Mouse (Mus musculus) monocyte, adult 59 days (primary cell): ENCODE results near the gene Ipo13. TPM values are rescaled to one million over a fixed set of nuclear protein-coding genes. Genes with fewer than 3 reads are reported as not detected.

ENCODE experiments used
- total RNA-seq, 2 experiments: library from RNA; stranded (reverse); gene quantifications; one replicate each; pipeline ENCODE4 v1.2.4; 2023

Ipo13 gene
- total RNA-seq, result 10 to 100 TPM; 30.8 to 34.0 TPM

GRCm38 (mm10) chr4:117914591-117915442, at the start of gene Ipo13:
TSS of gene Ipo13 (minus strand) at chr4:117914999.

DNA sequence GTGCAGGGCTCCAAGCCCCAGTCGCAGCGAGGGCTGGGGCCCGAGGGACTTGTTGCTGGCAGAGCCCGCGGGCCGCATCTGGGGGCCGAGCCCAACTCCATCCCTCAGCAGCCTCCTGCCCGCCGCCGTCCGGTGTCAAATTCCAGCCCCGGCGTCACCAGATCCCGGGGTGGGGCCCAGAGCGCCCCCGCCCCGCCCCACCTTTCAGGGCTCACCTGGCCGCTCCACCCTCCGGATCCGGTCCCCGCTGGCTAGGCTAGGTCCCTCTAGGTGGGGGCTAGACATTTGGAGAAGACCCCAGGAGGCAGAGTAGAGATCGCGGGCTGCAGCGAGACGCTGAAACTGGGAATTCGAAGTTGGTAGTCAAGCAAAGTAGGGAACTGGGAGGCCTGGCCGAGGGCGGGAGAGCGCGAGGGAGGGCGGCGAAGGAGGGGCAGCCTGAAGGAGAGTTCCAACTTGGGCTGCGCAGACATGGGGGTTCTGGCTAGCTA, 14.6 kb upstream of the Ipo13 start, which contains the start of gene Artn:
Artn (minus strand) TSS at position 373 of the 491 bp plus-strand sequence.

GRCm38 (mm10) chr4:117891738-117892161, 23.0 kb downstream of the Ipo13 start, which contains the start of gene Dph2:
TSS of gene Dph2 (minus strand) at chr4:117892032.

DNA sequence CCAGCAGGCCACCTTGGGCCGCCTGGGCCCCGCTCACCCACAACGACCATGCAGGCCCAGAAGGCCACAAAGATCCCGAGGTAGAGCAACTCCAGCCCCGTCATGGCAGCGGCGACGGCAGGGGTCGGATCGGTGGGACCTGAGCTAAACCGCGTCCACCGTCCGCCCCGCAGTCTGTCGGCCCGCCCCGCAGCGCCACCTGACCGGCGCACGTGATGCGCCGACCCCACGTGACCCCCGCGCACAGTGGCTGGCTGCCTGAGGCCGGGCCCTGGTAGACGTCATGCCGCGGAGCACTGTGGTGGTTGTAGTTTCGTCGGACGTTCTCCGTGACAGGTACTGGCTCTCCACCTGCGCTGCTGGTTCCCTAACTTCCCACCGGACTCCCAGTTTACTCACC, 27.7 kb downstream of the Ipo13 start, which contains the start of gene Atp6v0b:
Atp6v0b (minus strand) TSS at position 201 of the 400 bp plus-strand sequence.

GRCm38 (mm10) chr4:117882701-117883691, 31.8 kb downstream of the Ipo13 start, which contains the start of gene B4galt2:
TSS of gene B4galt2 (minus strand) at chr4:117883487.

DNA sequence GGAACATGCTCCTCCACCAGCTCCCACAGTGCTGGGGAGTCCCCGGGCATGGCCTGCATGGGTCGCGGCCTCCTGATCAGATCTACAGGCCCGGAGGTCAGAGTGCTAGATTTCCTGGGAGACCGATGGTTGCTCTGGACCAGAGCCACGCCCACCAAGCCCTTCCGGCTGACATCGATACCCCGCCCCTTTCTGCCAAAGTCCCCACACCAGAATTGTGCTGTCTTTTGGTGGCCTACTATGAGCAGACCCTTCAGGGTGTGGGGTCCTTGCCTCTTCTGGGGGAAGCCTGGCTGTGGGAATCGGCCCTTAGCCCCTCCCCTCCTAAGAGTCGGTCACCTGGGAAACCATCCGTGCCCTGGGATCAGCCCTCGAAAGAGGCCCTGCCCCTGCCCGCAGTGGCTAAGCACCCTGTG, 42.3 kb downstream of the Ipo13 start, which contains the start of gene Ccdc24:
Ccdc24 (minus strand) TSS at position 87 of the 416 bp plus-strand sequence.

Other genes starting within 250 kb of the Ipo13 start
- gene Dmap1, start 232.7 kb downstream of the Ipo13 start, total RNA-seq, result 10 to 100 TPM; 15.3 to 16.3 TPM
- gene Gm12845, start 190.6 kb downstream of the Ipo13 start, total RNA-seq, result not detected
- gene Klf17, start 149.4 kb downstream of the Ipo13 start, total RNA-seq, result not detected
- 10 to 100 TPM in 1 of 2 experiments, 1 to 10 TPM in 1; 8.7 to 11.2 TPM for gene Slc6a9, start 80.5 kb downstream of the Ipo13 start, total RNA-seq
- gene Ccdc24, start 42.4 kb downstream of the Ipo13 start, total RNA-seq, result not detected
- not detected for gene B4galt2, start 31.5 kb downstream of the Ipo13 start, total RNA-seq
- 100 to 1,000 TPM; 425 to 463 TPM for gene Atp6v0b, start 27.7 kb downstream of the Ipo13 start, total RNA-seq
- 1 to 10 TPM; 4.3 to 4.6 TPM for gene Dph2, start 23.0 kb downstream of the Ipo13 start, total RNA-seq
- under 1 TPM in 1 of 2 experiments, not detected in 1; 0.50 TPM for gene Artn, start 14.8 kb upstream of the Ipo13 start, total RNA-seq
- 10 to 100 TPM; 20.8 to 22.3 TPM for gene St3gal3, start 219.9 kb upstream of the Ipo13 start, total RNA-seq